Mouse (Mus musculus) embryonic facial prominence, embryonic 15.5 days (tissue): ENCODE data around the gene Mark3. TPM values are rescaled to one million over a fixed set of nuclear protein-coding genes. Genes with fewer than 3 reads are reported as not detected.

Experiments used
- ATAC-seq: fragments of 200-750 bp; cut with Nextera tagmentation; 2 replicates; pipeline ENCODE4 v1.8.0; 2017; ENCODE audit warnings: low read depth, moderate TSS enrichment; ENCODE audit not compliant: insufficient number of reproducible peaks, low FRiP score, low TSS enrichment
- H3K27ac ChIP-seq: fragments of 300-500 bp; sonication (generic); replicated peaks from 2 replicates; pipeline ENCODE4 v1.5.1; 2015; ENCODE audit warnings: mild to moderate bottlenecking, inconsistent platforms
- H3K27me3 ChIP-seq: fragments of 300-500 bp; sonication (generic); 2 replicates; pipeline ENCODE4 v1.6.1; 2015; ENCODE audit warnings: inconsistent platforms
- H3K36me3 ChIP-seq: fragments of 300-500 bp; sonication (generic); 2 replicates; pipeline ENCODE4 v1.6.1; 2015; ENCODE audit warnings: mild to moderate bottlenecking, inconsistent platforms
- H3K4me1 ChIP-seq: fragments of 300-500 bp; sonication (generic); 2 replicates; pipeline ENCODE4 v1.6.1; 2015; ENCODE audit warnings: inconsistent platforms
- H3K4me2 ChIP-seq: fragments of 300-500 bp; sonication (generic); replicated peaks from 2 replicates; pipeline ENCODE4 v1.6.1; 2015; ENCODE audit warnings: mild to moderate bottlenecking, inconsistent platforms
- H3K4me3 ChIP-seq: fragments of 300-500 bp; sonication (generic); replicated peaks from 2 replicates; pipeline ENCODE4 v1.5.1; 2015; ENCODE audit warnings: mild to moderate bottlenecking, inconsistent platforms
- H3K9ac ChIP-seq: fragments of 300-500 bp; sonication (generic); 2 replicates; pipeline ENCODE4 v1.6.1; 2015; ENCODE audit warnings: inconsistent platforms
- H3K9me3 ChIP-seq: fragments of 300-500 bp; sonication (generic); replicated peaks from 2 replicates; pipeline ENCODE4 v1.6.1; 2016; ENCODE audit warnings: inconsistent platforms
- WGBS: fragments of 180-500 bp; shearing (Covaris S2); methylation state at CpG from one replicate; pipeline ENCODE4 v1.1.7; 2015; 5-methylcytosine and 5-hydroxymethylcytosine counted together
- polyA plus RNA-seq: library from polyadenylated mRNA; unstranded; fragments of >200 nt; fragmentation: Nextera tagmentation; extraction: Ambion mirVana; gene quantifications from 2 replicates; pipeline ENCODE4 v1.2.1, GENCODE M21; 2015

Mark3 gene
- polyA plus RNA-seq, 1 experiment from 2014 or later: 37.7 TPM

DNA sequence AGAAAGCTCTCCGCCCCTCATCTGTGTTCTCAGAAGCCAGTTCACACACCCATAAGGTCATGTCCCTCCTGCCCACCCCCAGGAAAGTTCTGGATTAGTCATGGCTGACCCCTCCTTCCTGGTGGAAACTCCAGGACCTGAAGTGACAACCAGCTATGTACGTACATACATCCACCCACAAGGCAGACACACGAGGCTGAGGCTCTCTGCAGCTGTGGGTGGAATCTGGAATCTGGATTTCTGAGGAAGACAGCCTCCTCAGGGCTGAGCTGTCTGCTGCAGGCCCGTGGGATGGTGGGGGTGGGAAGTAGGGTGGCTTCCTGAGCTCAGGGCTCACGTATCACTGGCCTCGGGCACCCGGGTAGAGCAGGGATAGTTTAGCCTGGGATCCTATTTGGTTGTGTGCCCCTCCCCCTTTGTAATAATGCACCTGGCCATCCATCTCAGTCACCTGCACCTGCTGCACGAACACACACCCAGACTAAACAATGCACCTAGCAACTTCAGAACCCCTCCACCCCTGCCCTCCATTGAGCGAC, 126.7 kb downstream of the Mark3 start:
- 44% methylated on average over 9 of the region's 9 CpGs for WGBS
- Histone ChIP-seq H3K9me3 (no peaks in the 10 kb centered on the region), H3K9ac (no peak overlapping the region), H3K4me1 (peaks cover 29% of the 10 kb centered on the region), H3K27me3 (no peaks in the 10 kb centered on the region), H3K27ac (0 out of 2 replicates have a peak overlapping the region, but pooled peaks have one; percentile 3), H3K36me3 (no peaks in the 10 kb centered on the region), H3K4me3 (no peak overlapping the region), H3K4me2 (no peak overlapping the region)
- ATAC-seq: 0 out of 2 replicates have a peak, but pooled peaks have one; percentile 21

- no peak for ATAC-seq
- no peak overlapping the region for H3K27ac ChIP-seq
- H3K36me3 ChIP-seq: peaks cover 16% of the 10 kb centered on the region
- WGBS: 80% methylated on average over 3 of the region's 3 CpGs
- H3K9me3 ChIP-seq: no peaks in the 10 kb centered on the region
- H3K4me3 ChIP-seq: no peak overlapping the region
- H3K4me1 ChIP-seq: peaks cover 25% of the 10 kb centered on the region
- no peaks in the 10 kb centered on the region for H3K27me3 ChIP-seq
- H3K4me2 ChIP-seq: no peak overlapping the region
- H3K9ac ChIP-seq: no peak overlapping the region
Measured at GRCm38 (mm10) chr12:111703301-111703700, 129.0 kb downstream of the Mark3 start.

DNA sequence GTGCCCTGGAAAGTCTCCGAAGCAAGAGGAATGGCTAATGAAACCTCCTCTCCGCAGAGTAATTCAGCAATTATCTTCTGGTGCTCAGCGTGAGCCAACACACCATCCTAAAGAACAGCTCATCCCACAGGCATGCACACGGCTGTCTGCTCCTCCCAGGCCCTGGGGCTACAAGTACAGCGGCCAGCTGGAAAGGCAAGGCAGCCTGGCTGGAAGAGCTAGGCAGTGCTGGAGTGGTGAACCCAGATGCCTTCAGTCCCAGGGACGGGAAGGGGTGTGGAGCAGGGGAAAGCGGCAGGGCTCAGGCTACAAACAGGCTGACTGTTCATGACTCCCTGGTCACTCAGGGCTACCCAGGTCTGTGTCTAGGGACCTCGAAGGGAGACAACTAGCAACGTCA, 130.3 kb downstream of the Mark3 start:
- Histone ChIP-seq H3K27ac (peak overlapping the region; percentile 83), H3K4me2 (peak overlapping the region; percentile 31), H3K4me3 (no peak overlapping the region), H3K36me3 (peaks cover 27% of the 10 kb centered on the region), H3K4me1 (peaks cover 25% of the 10 kb centered on the region), H3K9ac (no peak overlapping the region), H3K27me3 (no peaks in the 10 kb centered on the region), H3K9me3 (no peaks in the 10 kb centered on the region)
- 17% methylated on average over 9 of the region's 9 CpGs for WGBS
- peak; percentile 89 for ATAC-seq

DNA sequence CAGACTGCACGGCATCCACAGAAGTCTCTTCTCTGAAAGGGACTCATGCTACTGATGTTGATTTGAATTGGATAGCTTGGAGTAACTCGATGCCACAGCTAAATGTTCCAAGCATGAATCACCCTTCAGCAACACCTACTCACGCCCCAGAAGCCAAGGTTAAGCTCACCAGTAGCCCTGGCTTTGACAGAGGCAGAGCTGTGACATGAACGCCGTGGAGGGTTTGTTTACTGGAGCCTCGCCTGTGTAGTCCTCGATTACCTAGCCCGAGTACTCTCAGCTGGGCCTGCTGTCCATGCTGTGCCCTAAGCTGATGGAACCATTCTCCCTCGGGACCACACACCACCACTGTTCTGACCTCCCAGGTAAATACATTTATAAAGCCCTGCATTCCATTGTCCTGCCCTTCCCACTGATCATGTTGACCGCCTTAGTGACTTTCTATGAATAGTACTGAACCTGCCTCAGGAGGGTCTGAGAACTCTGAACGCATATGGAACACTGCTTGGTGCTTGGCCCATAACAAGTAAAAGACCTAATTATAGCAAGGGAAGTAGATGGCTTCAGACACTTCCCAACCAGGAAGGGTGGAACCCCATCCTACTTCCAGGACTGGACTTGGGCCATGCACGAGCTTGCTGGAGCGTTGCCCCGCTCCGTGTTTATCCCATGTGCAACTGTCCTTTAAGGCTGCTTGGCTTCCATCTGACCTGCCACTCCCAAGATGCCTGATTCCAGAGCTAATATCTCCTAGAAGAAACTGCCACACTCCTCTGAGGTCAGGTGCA, 131.1 kb downstream of the Mark3 start:
- H3K4me2 ChIP-seq: no peak overlapping the region
- no peaks in the 10 kb centered on the region for H3K9me3 ChIP-seq
- 54% methylated on average over 15 of the region's 15 CpGs for WGBS
- H3K9ac ChIP-seq: no peak overlapping the region
- H3K27me3 ChIP-seq: no peaks in the 10 kb centered on the region
- peak overlapping the region; percentile 83 for H3K27ac ChIP-seq
- H3K4me1 ChIP-seq: peaks cover 25% of the 10 kb centered on the region
- H3K36me3 ChIP-seq: peaks cover 35% of the 10 kb centered on the region
- no peak; the same call in 1 of the 2 replicates for ATAC-seq
- no peak overlapping the region for H3K4me3 ChIP-seq

Other genes starting within 250 kb of the Mark3 start
- 33.2 and 36.1 TPM in 2 replicates for gene Cdc42bpb, start 196.8 kb upstream of the Mark3 start, polyA plus RNA-seq
- gene Lbhd2, start 167.7 kb upstream of the Mark3 start, polyA plus RNA-seq: 3.7 and 5.0 TPM in 2 replicates
- 10.6 and 11.1 TPM in 2 replicates for gene Exoc3l4, start 157.5 kb upstream of the Mark3 start, polyA plus RNA-seq
- gene Tnfaip2, start 132.1 kb upstream of the Mark3 start, polyA plus RNA-seq: 11.8 and 17.6 TPM in 2 replicates
- 20.8 and 24.6 TPM in 2 replicates for gene Gm266, start 88.7 kb upstream of the Mark3 start, polyA plus RNA-seq
- gene Eif5, start 36.5 kb upstream of the Mark3 start, polyA plus RNA-seq: 488 and 504 TPM in 2 replicates
- 247 and 255 TPM in 2 replicates for gene Ckb, start 97.8 kb downstream of the Mark3 start, polyA plus RNA-seq
- 13.3 and 15.4 TPM in 2 replicates for gene Trmt61a, start 103.6 kb downstream of the Mark3 start, polyA plus RNA-seq
- gene Bag5, start 138.7 kb downstream of the Mark3 start, polyA plus RNA-seq: 65.5 and 66.6 TPM in 2 replicates
- 52.6 and 55.7 TPM in 2 replicates for gene Apopt1, start 138.7 kb downstream of the Mark3 start, polyA plus RNA-seq
- gene Klc1, start 184.3 kb downstream of the Mark3 start, polyA plus RNA-seq: 124 and 126 TPM in 2 replicates
- 9.4 and 13.5 TPM in 2 replicates for gene Xrcc3, start 239.3 kb downstream of the Mark3 start, polyA plus RNA-seq
- gene Zfyve21, start 239.6 kb downstream of the Mark3 start, polyA plus RNA-seq: 120 and 121 TPM in 2 replicates